Mouse (Mus musculus) A20 (cell line): ENCODE results near the gene AI467606.
A peak's percentile ranks its signal among the peaks of the same experiment; 100 is the strongest.

Source experiments
- DNase-seq: peaks from one replicate; pipeline ENCODE4 v3.0.0-alpha.2; 2011; ENCODE audit warnings: low read depth, low spot score

Gene AI467606

DNA sequence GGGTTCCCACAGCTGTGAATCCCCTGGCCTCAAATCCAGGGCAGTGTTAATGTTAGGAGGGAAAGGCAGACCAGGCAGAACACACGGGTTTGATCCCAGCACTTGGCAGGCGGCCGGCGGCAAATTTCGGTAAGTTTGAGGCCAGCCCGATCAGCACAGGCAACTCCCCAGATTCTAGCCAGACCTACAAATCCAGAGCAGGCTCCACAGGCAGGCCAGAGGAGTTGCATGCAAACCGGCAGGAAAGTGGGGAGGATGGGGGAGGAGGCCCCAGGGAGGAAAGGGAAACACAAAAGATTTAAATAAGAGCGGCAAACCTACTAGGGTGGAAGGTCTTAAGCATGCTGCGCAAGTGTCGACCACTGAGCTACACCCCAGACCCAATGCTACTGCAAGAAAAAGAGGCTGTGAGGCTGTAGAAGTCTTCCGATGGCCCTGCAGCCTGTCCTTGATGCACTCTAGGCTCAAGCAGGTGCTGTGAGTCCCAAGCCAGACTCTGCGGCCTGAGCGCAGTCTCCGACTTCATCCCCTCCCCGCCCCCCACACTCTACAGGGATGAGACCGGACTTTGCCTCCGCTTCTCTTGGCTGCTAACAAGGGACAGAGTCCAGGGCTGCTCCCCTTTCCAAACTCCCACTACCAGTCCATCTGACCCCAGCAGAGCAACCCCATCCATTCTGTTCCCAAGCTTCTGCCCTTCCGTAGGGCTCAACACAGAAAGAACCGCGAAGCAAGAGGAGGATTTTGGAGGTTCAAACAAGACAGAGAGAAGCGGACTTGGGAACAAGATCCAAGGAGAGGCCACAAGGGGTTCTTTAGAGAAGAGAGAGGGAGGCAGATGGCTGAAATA lies 30.1 kb downstream of the AI467606 start:
- no peak for DNase-seq

- DNase-seq, result no peak
Measured at GRCm38 (mm10) chr7:127121911-127122270, 30.7 kb downstream of the AI467606 start, which contains the start of gene Qprt. Gene Qprt (minus strand): TSS chr7:127122226.

- DNase-seq, result peak; percentile 48
Measured at GRCm38 (mm10) chr7:127129638-127130037, 38.5 kb downstream of the AI467606 start.

- no peak for DNase-seq
Measured at GRCm38 (mm10) chr7:127133125-127133524, 42.0 kb downstream of the AI467606 start.

- DNase-seq, result peak; percentile 44
Measured at GRCm38 (mm10) chr7:127134821-127135447, 43.8 kb downstream of the AI467606 start.

- no peak for DNase-seq
Measured at GRCm38 (mm10) chr7:127136181-127137071, 45.3 kb downstream of the AI467606 start.

DNA sequence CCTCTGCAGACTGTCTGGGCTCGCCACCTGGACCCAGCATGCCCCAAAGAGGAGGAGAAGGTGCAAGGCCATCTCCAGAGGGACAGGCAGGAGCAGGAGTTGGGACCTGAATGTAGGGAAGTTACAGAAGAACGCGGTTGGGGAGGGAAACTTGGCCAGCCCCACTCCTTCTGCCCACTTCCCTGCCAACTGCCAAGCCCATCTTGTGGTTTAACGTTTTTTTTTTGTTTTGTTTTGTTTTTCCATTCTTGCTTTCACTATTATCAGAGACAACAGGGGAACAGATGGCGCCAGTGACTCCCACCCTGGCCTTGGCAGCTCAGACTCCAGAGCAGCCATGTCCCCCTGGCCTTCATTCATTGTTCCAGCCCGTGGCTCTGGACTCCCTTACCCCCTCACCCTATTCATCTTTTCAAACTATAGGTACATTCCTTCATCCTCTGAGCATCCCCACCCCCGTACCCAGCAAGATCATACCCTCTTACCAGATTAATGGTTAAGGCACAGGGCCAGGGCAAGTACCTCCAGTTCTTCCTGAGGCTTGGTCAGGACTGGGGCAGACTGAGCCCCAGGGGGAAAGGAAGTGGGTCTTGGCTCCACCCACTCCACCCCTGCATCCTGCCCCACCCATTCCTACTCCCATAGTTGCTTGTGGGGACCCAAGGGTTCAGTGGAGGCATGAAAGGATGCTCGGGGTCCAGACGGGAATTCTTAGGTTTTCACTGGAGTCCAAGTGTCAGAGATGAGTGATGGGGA lies 46.3 kb downstream of the AI467606 start, which contains the start of gene Spn:
TSS of gene Spn (minus strand) at position 562 of the 756 bp plus-strand sequence.
- DNase-seq, result no peak

DNA sequence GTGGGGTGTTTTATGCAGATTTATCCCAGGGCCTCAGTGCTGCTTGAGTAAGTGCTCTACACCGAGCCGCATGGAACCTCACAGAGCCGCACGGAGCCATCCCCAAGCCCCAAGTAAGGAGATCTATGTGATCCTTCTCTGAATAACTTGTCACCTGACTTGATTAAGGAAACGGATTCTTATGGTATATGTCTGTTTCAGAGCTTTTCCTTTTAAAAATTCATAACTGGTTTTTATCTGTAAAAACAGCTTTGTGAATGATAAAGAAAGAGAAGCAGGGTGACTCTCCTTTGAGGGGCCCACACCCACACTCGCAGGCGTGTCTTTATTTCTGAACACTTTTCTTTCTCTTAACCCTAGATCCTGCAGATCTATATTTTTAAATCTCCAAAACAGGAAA lies 47.9 kb downstream of the AI467606 start:
- no peak for DNase-seq

DNA sequence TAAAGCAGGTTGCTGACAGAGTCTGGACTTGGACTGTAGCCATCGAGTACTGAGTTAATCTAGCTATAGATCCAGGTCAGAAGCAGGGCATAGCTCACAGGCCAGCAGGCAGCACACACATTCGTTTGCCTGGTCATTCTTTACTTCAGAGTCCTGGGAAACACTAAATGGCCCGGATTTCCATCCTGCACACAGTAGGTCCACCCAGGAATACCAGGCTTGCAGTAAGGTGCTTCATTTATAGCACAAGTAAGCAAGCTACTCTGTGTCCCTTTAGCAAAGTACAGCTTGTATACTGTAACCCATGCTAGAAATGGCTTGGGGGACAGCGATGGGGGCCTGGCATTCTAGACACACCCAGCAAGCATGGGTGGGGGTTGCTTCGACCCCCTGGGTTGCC lies 48.4 kb downstream of the AI467606 start:
- no peak for DNase-seq

GRCm38 (mm10) chr7:127140623-127141404 lies 49.7 kb downstream of the AI467606 start:
- no peak for DNase-seq

GRCm38 (mm10) chr7:127142214-127142613 lies 51.1 kb downstream of the AI467606 start:
- DNase-seq, result no peak

GRCm38 (mm10) chr7:127142666-127143065 lies 51.5 kb downstream of the AI467606 start:
- no peak for DNase-seq
